Mouse (Mus musculus) thymus, adult 2 months (tissue): ENCODE data around the gene Sorcs3.

Experiments used
- CTCF ChIP-seq: fragments of 200-500 bp; IDR thresholded peaks from 2 replicates; pipeline ENCODE4 v1.5.1; 2012; ENCODE audit warnings: mild to moderate bottlenecking, control low read depth, low read length, moderate library complexity, borderline replicate concordance; ENCODE audit not compliant: control insufficient read depth, poor library complexity, insufficient read depth; ENCODE audit errors: extremely low read depth
- POLR2A ChIP-seq: fragments of 200-500 bp; IDR thresholded peaks from 2 replicates; pipeline ENCODE4 v1.6.1; 2012; ENCODE audit warnings: mild to moderate bottlenecking, low read length, control low read depth, moderate library complexity; ENCODE audit not compliant: control insufficient read depth, poor library complexity, insufficient read depth; ENCODE audit errors: extremely low read depth

DNA sequence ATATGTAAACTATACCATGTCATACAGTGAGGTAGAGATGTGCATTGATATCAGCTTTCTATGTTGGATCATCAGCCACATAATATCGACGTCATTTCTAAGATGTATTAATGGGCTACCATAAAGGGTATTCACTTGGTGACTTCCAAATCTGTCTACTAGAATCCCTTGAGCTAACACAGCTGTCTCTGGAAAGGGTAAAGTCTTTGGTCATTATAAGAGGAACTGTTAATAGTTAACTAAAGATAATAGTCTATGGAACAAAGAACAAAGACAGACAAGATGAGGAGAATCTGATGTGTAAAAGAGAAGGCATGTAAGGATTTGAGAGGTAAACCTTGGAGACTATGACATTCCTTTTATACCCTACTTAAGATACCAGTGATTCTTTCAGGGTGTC lies 497.9 kb downstream of the Sorcs3 start:
- TF ChIP-seq CTCF (no peak), POLR2A (no peak)
